Mouse (Mus musculus): Measurements from ENCODE around the gene Dlg2.
A peak's percentile ranks its signal among the peaks of the same experiment; 100 is the strongest.
"Not testable (repeated sequence)": the region's sequence is repeated elsewhere in the genome, so short reads cannot be mapped to it uniquely, and the experiment has no call there.

Dlg2 gene

DNA sequence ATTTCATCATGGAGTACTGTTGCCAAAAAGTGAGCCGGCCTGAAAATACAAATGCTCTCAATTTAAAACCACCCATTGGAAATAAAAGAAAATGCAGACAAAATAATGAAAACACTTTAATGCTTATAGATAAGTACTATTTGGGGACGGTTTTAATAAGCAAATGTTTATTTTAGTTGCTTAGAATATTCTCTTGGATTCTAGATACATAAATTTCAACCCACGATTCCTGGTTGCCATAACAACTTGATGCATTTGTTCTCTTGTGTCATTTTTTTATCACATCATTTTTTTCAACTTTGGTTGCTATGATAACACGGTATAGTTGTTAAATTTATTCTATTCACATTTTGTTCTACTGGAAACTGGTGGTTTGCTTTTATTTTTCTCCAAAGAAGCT is 364.8 kb downstream of the Dlg2 start:
- no peak for DNase-seq (ENCODE audit: low spot score)

DNA sequence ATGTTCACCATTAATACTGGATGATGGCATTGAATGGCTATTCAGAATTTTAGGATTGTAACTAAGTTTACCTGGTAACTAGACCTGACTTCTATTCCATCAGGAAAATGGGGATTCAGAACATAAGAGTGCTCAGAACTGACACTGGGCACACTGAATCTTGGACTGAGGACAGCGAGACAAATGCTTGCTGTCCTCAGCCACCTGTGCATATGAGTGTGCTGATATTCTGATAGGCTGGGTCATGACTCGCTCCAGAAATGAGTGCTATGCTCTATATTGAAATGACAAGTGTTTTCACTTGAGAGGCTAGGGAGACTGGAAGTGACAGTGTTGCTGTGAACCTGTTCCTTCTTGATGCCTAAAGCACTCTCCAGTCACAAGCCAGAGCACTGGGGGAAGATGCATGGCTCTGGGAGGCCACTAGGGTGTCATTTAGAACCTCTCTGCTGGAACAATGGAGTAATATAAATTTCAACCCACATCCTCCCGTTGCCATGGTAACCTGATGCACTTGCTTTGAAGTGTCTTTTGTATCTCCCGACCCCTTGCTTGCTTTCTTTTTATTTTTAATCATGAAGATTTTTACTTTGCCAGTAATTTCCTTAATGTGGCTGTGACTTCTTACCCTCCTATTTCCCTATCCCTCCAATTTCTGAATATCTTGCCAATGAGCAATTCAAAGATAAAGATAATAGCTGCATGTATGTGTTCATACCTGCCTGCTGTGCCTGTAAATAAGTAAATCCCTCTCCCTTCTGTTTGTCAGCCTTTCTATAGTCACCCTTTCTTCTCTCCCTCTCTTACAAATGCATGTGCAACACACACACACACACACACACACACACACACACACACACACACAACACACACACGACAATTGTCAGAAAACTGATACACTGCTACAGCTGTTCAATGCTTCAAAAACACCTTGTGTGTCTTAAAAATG is 367.1 kb downstream of the Dlg2 start:
- peak; percentile 52 for DNase-seq (ENCODE audit: low spot score)

DNA sequence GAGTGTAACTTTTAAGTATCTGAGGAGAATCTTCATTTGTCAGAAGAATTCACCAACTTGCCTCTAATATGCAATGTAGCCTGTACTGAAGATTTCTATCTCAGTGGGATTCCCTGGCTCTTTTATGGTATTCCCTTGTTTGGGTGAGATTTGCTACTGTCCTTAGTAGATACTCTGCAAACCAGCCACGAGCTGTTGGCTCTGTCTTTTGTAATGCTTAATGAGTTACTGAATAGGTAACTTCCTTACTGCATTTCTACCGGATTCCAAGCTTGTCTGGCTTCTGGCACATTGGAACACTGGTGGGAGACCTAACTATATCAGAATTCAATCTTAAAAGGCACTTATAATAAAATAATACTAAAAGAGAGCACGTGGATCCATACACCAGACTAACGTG is 400.3 kb downstream of the Dlg2 start:
- not testable (repeated sequence) for DNase-seq (ENCODE audit: low spot score)

DNA sequence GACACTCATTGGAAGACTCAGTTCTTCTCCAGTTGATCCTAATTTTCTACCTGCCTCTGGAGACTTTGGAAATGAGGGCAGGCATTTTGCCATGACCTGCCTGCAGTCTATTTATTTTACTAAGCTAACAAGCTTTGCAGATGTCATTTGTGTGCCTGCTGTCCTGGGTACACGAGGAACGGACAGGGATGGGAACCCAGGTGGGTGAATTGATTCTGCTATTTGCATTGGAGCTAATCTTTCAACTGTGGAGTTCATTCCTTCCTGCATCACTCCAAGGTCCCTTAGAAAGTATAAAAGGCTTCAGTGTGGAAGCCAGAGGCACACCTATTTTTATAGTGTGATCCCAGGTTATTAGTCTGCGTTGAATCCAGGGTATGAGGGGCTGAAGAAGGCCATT is 406.3 kb downstream of the Dlg2 start:
- no peak for DNase-seq (ENCODE audit: low spot score)

DNA sequence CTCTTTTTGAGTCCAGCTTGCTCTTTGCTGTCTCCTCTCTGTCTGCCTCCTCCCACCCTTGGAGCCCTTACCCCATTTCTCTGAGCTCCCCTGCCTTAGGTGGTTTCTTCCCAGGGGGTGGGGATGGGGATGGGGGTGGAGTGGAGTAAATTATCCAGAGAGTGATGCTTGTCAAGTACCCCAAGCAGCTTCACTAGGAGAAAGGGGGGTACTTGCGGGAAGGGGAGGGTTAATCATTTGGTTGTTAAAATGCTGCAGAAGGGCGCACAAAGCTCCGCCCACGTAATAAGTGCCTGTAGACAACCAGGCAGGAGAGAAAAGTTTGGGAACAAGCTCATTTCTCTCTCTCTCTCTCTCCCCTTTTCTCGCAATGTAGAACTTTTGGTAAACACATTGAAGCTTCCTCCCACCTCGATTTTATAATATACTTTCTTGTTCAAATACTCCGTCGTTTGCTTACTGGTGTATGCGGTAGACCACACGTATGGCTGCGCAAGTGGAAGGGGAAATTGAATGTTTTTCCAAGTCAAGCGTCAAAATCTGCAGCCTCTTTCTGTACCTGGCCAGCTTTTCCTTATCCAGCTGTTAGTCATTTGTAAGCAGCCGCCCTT is 410.0 kb downstream of the Dlg2 start:
- peak; percentile 48 for DNase-seq (ENCODE audit: low spot score)

GRCm38 (mm10) chr7:90887007-90887720 is 410.7 kb downstream of the Dlg2 start:
- DNase-seq (ENCODE audit: low spot score) = peak; percentile 70

DNA sequence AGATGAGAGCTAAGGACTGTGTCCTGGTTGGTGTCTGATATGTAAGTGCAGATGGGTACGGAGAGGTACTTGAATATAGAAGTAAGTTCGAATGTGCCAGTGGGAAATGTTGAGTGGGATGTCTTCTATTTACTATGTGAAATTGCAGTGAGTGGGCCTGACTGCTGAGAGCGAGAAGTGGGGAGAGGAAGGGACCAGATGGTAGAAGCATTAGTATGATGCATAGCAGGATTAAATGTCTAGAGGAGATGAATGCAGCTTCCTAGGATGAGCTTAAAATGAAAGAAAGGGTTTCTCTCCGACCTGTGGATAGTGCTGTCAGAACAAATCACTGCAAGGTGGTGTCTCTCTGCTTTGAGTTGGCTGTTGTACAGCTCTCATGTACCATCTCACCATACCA is 451.0 kb downstream of the Dlg2 start:
- DNase-seq (ENCODE audit: low spot score) = no peak

- DNase-seq (ENCODE audit: low spot score) = no peak
These were observed 464.3 kb downstream of the Dlg2 start for GRCm38 (mm10) chr7:90940726-90941125.

- no peak for DNase-seq (ENCODE audit: low spot score)
These were observed 470.6 kb downstream of the Dlg2 start for GRCm38 (mm10) chr7:90947073-90947472.

GRCm38 (mm10) chr7:90949212-90949611 is 472.7 kb downstream of the Dlg2 start:
- DNase-seq (ENCODE audit: low spot score) = no peak

DNA sequence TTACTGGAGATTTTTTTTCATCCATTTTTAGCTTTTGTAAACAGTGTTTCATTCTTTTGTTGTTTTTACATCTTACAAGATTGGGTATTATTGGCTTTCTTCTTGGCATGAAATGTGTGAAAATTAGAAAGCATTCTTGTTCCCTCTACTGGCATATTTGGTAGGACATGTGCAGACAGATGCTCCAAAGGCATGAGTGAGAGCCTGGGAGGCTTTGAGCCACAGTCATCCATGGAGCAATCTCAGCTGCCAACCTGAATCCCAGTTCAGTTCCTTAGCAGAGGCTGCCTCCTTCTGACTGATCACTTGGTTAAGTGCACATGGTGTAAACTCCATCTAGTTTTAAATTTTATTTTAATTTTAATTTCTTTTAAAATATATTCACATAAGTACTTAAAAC is 500.8 kb downstream of the Dlg2 start:
- DNase-seq (ENCODE audit: low spot score) = no peak

- no peak for DNase-seq (ENCODE audit: low spot score)
These were observed 505.6 kb downstream of the Dlg2 start for GRCm38 (mm10) chr7:90982069-90982468.

DNA sequence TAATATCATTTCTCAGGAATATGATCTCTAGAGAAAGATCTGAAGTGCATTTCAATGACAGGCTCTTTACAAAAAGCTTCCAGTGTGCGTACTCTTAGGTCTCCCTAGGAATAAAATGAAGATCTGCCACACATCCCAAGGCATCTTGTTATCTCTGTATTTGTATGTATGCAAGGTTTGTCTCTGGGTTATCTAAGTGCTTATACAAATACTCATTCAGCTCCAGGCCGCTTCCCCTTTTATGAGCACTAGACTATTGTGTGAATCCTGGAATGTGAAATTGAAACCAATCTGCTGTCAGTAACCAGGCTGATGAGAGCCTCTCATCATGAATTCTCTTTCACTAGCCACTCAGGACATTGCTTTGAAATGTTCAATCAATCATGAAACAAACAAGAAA is 534.2 kb downstream of the Dlg2 start:
- no peak for DNase-seq (ENCODE audit: low spot score)

GRCm38 (mm10) chr7:91044998-91045741 is 568.7 kb downstream of the Dlg2 start:
- DNase-seq (ENCODE audit: low spot score) = no peak

DNA sequence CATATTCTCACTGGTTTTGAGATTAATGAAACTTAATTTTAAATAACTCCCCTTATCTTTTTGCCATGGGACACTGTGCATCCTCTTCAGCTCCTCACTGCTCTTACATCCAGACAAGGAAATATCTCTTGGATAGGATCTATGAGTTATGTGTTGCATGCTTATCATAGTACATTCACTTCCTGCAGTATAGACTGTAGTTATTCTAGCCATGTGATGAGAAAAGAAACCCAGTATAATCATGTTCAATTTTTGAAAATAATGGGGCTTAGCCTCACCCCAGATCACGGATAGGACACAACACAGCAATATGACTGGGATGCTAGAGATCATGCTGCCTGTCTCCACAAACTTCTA is 569.2 kb downstream of the Dlg2 start:
- DNase-seq (ENCODE audit: low spot score) = no peak

DNA sequence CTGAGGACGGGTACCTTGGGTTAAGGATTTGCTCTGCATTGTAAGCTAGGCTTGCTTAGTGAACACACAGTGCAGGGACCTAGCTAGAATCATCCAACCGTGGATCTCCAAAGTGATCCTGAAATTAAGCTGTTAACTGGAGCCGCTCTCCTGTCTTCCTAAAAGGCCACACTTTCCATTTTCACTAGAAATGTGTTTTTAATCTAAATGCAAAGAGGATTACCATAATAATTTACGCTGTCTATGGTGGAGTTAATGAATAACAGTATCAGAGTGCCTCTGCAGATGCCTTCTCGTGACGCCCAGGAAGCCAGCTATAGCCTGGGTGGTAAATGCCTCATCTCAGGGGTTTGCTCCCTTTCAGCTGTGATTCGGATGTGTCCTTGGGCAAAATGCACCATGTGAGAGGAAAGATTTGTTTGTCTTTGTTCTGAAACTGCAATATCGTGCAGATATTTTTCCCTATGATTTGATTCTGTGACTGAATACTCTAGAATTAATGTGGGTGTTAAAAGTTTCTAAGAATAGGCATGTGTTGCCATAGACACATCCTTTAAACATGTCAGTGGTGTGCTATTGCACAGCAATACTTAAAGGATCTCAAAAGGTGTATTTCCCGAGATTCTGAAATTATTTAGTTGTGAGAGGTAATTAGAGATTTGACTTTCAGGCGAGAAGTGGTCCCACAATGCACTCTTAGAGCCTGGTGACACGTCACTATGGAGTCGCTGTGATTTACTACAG is 587.0 kb downstream of the Dlg2 start:
- no peak for DNase-seq (ENCODE audit: low spot score)

- DNase-seq (ENCODE audit: low spot score) = no peak
These were observed 595.6 kb downstream of the Dlg2 start for GRCm38 (mm10) chr7:91071751-91072707.

- DNase-seq (ENCODE audit: low spot score) = no peak
These were observed 609.6 kb downstream of the Dlg2 start for GRCm38 (mm10) chr7:91086071-91086470.

GRCm38 (mm10) chr7:91089211-91089930 is 612.9 kb downstream of the Dlg2 start:
- DNase-seq (ENCODE audit: low spot score) = no peak

Data from embryo, embryonic 10.5 days (tissue).